Mouse (Mus musculus): Measurements from ENCODE around the gene Mus81. TPM values are rescaled to one million over a fixed set of nuclear protein-coding genes. Genes with fewer than 3 reads are reported as not detected.

The Mus81 gene
- polyA plus RNA-seq, 1 experiment, result 41.5 TPM

DNA sequence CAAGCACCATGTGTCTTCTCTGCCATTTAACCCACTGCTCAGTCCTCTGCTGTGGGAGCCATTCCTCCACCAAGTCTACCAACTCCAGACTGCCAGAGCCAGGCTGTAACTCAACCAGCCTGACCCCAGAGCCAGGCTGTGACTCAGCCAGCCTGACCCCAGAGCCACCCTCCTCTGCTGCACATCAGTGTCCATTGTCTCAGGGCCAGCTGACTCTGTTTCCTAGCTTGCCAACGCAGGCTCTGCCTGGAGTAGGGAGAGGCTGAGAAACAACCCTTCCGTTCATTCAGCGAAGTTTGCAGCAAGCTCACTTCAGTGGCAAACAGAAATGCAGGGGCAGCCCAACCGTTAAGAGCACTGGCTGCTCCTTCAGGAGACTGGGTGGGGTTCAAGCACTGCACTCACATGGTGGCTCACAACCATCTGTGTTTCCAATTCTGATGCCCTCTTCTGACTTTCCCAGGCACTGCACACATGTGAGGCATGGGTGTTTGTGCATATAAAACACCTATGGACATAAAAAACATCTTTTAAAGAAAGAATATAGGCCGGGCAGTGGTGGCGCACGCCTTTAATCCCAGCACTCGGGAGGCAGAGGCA, 28.8 kb upstream of the Mus81 start:
- H3K27ac ChIP-seq (ENCODE audit: insufficient read depth, low read length), result no peak overlapping the region
- no peak for DNase-seq (ENCODE audit: low read depth in 1 of 2, low spot score in 2 of 2)
- no peaks in the 10 kb centered on the region for H3K27me3 ChIP-seq (ENCODE audit: control insufficient read depth, insufficient read depth, low read length)
- H3K4me3 ChIP-seq (ENCODE audit: extremely low read depth, insufficient read depth, insufficient read length), result no peak overlapping the region
- no peaks in the 10 kb centered on the region for H3K36me3 ChIP-seq (ENCODE audit: control insufficient read depth, insufficient read depth, low read length)
- WGBS, result 94% methylated on average over 8 of the region's 8 CpGs
- TF ChIP-seq CTCF (IDR thresholded peaks at IDR 0.05; ENCODE audit: extremely low read depth, insufficient read depth, insufficient read length, insufficient replicate concordance), result no peak
- TF ChIP-seq POLR2A (IDR thresholded peaks at IDR 0.05; ENCODE audit: low read depth, low read length), result no peak
- H3K4me1 ChIP-seq (ENCODE audit: control insufficient read depth, insufficient read depth, insufficient read length), result no peaks in the 10 kb centered on the region; the same call in 1 of the 2 replicates

- H3K27ac ChIP-seq (ENCODE audit: insufficient read depth, low read length), result no peak overlapping the region
- no peak overlapping the region for H3K4me3 ChIP-seq (ENCODE audit: extremely low read depth, insufficient read depth, insufficient read length)
- no peaks in the 10 kb centered on the region for H3K36me3 ChIP-seq (ENCODE audit: control insufficient read depth, insufficient read depth, low read length)
- WGBS, result 96% methylated on average over 7 of the region's 7 CpGs
- H3K27me3 ChIP-seq (ENCODE audit: control insufficient read depth, insufficient read depth, low read length), result no peaks in the 10 kb centered on the region
- TF ChIP-seq CTCF (IDR thresholded peaks at IDR 0.05; ENCODE audit: extremely low read depth, insufficient read depth, insufficient read length, insufficient replicate concordance) (no peak), POLR2A (IDR thresholded peaks at IDR 0.05; ENCODE audit: low read depth, low read length) (no peak)
- H3K4me1 ChIP-seq (ENCODE audit: control insufficient read depth, insufficient read depth, insufficient read length), result peaks cover 6% of the 10 kb centered on the region; the same call in 1 of the 2 replicates
- no peak for DNase-seq (ENCODE audit: low read depth in 1 of 2, low spot score in 2 of 2)
Measured at GRCm38 (mm10) chr19:5515840-5516777, 27.9 kb upstream of the Mus81 start.

- 0 out of 2 replicates have a peak overlapping the region, but pooled peaks have one; percentile 8 for H3K27ac ChIP-seq (ENCODE audit: insufficient read depth, low read length)
- TF ChIP-seq CTCF (IDR thresholded peaks at IDR 0.05; ENCODE audit: extremely low read depth, insufficient read depth, insufficient read length, insufficient replicate concordance) (no peak), POLR2A (IDR thresholded peaks at IDR 0.05; ENCODE audit: low read depth, low read length) (no peak)
- no peaks in the 10 kb centered on the region for H3K27me3 ChIP-seq (ENCODE audit: control insufficient read depth, insufficient read depth, low read length)
- H3K4me1 ChIP-seq (ENCODE audit: control insufficient read depth, insufficient read depth, insufficient read length), result peaks cover 7% of the 10 kb centered on the region; the same call in 1 of the 2 replicates
- H3K4me3 ChIP-seq (ENCODE audit: extremely low read depth, insufficient read depth, insufficient read length), result no peak overlapping the region
- WGBS, result 56% methylated on average over 3 of the region's 3 CpGs
- DNase-seq (ENCODE audit: low read depth in 1 of 2, low spot score in 2 of 2), result no peak
- no peaks in the 10 kb centered on the region for H3K36me3 ChIP-seq (ENCODE audit: control insufficient read depth, insufficient read depth, low read length)
Measured at GRCm38 (mm10) chr19:5513005-5513349, 24.8 kb upstream of the Mus81 start.

GRCm38 (mm10) chr19:5512091-5513004, 24.1 kb upstream of the Mus81 start:
- Histone ChIP-seq H3K27me3 (ENCODE audit: control insufficient read depth, insufficient read depth, low read length) (no peaks in the 10 kb centered on the region), H3K4me3 (ENCODE audit: extremely low read depth, insufficient read depth, insufficient read length) (peak overlapping the region; percentile 34), H3K27ac (ENCODE audit: insufficient read depth, low read length) (peak overlapping the region; percentile 65), H3K36me3 (ENCODE audit: control insufficient read depth, insufficient read depth, low read length) (no peaks in the 10 kb centered on the region), H3K4me1 (ENCODE audit: control insufficient read depth, insufficient read depth, insufficient read length) (peaks cover 7% of the 10 kb centered on the region; the same call in 1 of the 2 replicates)
- 5% methylated on average over 12 of the region's 12 CpGs for WGBS
- TF ChIP-seq POLR2A (IDR thresholded peaks at IDR 0.05; ENCODE audit: low read depth, low read length), result no peak
- no peak for TF ChIP-seq CTCF (IDR thresholded peaks at IDR 0.05; ENCODE audit: extremely low read depth, insufficient read depth, insufficient read length, insufficient replicate concordance)
- peak; percentile 39 to 51 for DNase-seq (ENCODE audit: low read depth in 1 of 2, low spot score in 2 of 2)

DNA sequence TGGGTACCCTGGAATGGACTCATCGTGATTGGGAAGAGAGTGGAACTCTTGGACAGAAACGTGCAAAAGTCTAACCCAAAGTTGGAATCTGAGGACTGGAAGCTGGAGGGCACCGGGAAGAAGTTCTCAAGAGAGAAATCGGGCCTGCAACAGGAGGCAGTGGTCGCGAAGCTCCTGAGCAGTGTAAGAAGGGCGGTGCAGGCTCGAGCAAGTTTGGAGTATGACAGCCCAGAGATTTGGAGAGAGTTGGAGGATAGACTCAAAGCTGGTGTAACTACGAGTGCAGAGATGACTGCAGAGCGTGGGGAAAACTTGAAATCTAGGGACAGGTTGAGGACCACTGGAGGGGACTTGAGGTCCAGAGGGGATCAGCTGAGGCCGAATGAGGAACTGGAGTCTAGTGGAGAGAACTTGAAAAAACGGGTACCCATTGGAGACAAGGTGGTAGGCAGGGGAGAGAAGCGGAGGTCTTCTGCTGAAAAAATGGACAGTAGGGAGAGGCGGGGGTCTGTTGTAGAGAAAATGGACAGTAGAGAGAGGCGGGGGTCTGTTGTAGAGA, 23.0 kb upstream of the Mus81 start:
- H3K27ac ChIP-seq (ENCODE audit: insufficient read depth, low read length), result peak overlapping the region; percentile 50
- TF ChIP-seq CTCF (IDR thresholded peaks at IDR 0.05; ENCODE audit: extremely low read depth, insufficient read depth, insufficient read length, insufficient replicate concordance) (no peak), POLR2A (IDR thresholded peaks at IDR 0.05; ENCODE audit: low read depth, low read length) (no peak)
- H3K4me1 ChIP-seq (ENCODE audit: control insufficient read depth, insufficient read depth, insufficient read length), result peaks cover 7% of the 10 kb centered on the region; the same call in 1 of the 2 replicates
- WGBS, result 15% methylated on average over 15 of the region's 15 CpGs
- no peaks in the 10 kb centered on the region for H3K36me3 ChIP-seq (ENCODE audit: control insufficient read depth, insufficient read depth, low read length)
- peak overlapping the region; percentile 65 for H3K4me3 ChIP-seq (ENCODE audit: extremely low read depth, insufficient read depth, insufficient read length)
- H3K27me3 ChIP-seq (ENCODE audit: control insufficient read depth, insufficient read depth, low read length), result no peaks in the 10 kb centered on the region
- DNase-seq (ENCODE audit: low read depth in 1 of 2, low spot score in 2 of 2), result no peak
